Mouse (Mus musculus): ENCODE measurements around the gene Zfp90. TPM values are rescaled to one million over a fixed set of nuclear protein-coding genes. Genes with fewer than 3 reads are reported as not detected.

Zfp90 gene
- polyA plus RNA-seq, 1 experiment = 3.9 TPM

DNA sequence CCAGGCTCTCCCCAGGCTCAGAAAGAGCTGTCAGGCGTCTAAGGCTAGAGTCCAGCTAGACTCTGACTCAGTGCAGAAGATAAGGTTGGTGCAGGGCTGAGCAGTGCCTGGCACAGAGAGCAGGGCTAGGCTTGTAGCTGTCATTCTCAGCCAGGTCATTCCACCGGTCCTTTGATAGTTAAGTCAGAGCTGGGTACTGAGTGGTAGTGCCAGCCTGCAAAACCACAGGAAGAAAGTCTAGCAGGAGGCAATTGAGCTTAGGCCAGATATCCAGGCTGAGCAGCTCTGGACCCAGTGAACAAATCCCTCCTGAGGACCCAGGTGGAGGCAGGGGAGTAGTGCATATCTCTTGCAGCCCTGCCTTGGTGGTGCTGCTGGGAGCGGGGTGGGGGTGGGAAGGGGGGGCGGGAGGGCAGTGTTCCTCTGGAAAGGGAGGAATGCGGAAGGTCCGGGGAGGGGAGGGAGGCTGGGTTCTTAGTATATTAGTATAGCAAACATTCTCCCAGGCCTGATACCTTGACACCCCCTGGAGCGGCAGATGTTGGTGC lies 36.6 kb upstream of the Zfp90 start:
- H3K36me3 ChIP-seq (ENCODE audit: control insufficient read depth, insufficient read depth) = no peaks in the 10 kb centered on the region
- H3K79me2 ChIP-seq (ENCODE audit: control insufficient read depth, insufficient read depth) = no peaks in the 10 kb centered on the region
- no peak overlapping the region for H3K4me2 ChIP-seq (ENCODE audit: low read depth)
- TF ChIP-seq POLR2AphosphoS2 (IDR thresholded peaks at IDR 0.05; ENCODE audit: insufficient read length, low read depth) = no peak
- H3K27me3 ChIP-seq (ENCODE audit: control insufficient read depth, insufficient read depth, insufficient read length) = no peaks in the 10 kb centered on the region
- no peak overlapping the region for H3ac ChIP-seq (ENCODE audit: control insufficient read depth, insufficient read length)
- no peak overlapping the region for H3K4me3 ChIP-seq

DNA sequence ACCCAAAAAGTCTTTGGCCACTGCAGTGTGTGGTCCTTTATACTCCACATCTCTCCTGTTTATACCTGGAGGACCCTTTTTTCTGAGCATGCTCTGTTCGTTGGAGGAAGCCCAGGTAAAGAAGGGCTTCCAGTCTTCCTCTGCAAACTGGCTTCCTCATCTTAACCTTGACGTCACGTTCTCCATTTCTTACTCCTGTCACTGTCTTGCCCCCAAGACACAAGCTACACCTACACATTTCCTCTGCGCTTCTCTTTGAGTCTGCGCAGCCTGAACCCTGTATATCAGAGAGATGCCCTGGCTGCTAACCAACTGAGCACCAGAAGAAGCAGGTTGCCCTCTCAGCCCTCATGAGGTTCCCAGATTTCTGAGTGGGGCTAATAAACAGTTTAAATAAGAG lies 35.8 kb upstream of the Zfp90 start:
- H3K36me3 ChIP-seq (ENCODE audit: control insufficient read depth, insufficient read depth) = no peaks in the 10 kb centered on the region
- TF ChIP-seq E2F4 (IDR thresholded peaks at IDR 0.05; ENCODE audit: insufficient read depth) (no peak), MYOD1 (IDR thresholded peaks at IDR 0.05; ENCODE audit: control insufficient read depth in 1 of 3, insufficient read length in 2 of 3, low read depth in 2 of 3) (no peak), POLR2AphosphoS2 (IDR thresholded peaks at IDR 0.05; ENCODE audit: insufficient read length, low read depth) (no peak), POLR2A (IDR thresholded peaks at IDR 0.05; ENCODE audit: insufficient read length, low read depth) (no peak), MYOG (IDR thresholded peaks at IDR 0.05; ENCODE audit: control insufficient read depth in 1 of 3, insufficient read depth in 1 of 3, insufficient read length in 2 of 3, low read depth in 2 of 3) (no peak), TCF12 (IDR thresholded peaks at IDR 0.05; ENCODE audit: insufficient read depth, poor library complexity, severe bottlenecking) (no peak)
- H3K4me2 ChIP-seq (ENCODE audit: low read depth) = no peak overlapping the region

DNA sequence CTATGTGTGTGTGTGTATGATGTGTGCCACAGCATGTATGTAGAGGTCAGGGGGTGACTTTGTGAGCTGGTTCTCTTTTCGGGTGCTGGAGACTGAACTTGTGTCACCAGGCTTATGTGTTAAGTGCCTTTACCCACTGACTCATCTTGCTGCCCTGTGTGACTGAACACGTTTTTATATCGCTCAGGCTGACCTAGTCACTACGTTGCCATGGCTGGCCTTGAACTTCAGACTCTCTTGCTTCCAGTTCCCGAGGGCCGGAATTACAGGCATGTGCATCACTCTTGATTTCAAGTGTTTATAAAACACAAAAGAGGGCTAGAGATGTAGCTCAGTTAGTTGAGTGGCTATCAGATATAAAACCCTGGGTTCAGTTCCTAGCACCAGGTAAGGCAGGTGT lies 34.1 kb upstream of the Zfp90 start:
- Histone ChIP-seq H3ac (ENCODE audit: control insufficient read depth, insufficient read length) (no peak overlapping the region), H3K4me2 (ENCODE audit: low read depth) (no peak overlapping the region), H3K36me3 (ENCODE audit: control insufficient read depth, insufficient read depth) (no peaks in the 10 kb centered on the region), H3K79me2 (ENCODE audit: control insufficient read depth, insufficient read depth) (no peaks in the 10 kb centered on the region), H3K4me3 (no peak overlapping the region), H3K27me3 (ENCODE audit: control insufficient read depth, insufficient read depth, insufficient read length) (no peaks in the 10 kb centered on the region)
- TF ChIP-seq POLR2A (IDR thresholded peaks at IDR 0.05; ENCODE audit: insufficient read length, low read depth) (no peak), CEBPB (IDR thresholded peaks at IDR 0.05; ENCODE audit: insufficient read depth, poor library complexity, severe bottlenecking) (no peak), MAX (IDR thresholded peaks at IDR 0.05; ENCODE audit: low read depth) (no peak), MYOG (IDR thresholded peaks at IDR 0.05; ENCODE audit: control insufficient read depth in 1 of 3, insufficient read depth in 1 of 3, insufficient read length in 2 of 3, low read depth in 2 of 3) (no peak), TCF3 (IDR thresholded peaks at IDR 0.05; ENCODE audit: insufficient read length, low read depth) (no peak), REST (IDR thresholded peaks at IDR 0.05; ENCODE audit: insufficient read depth, insufficient read length) (no peak), SRF (IDR thresholded peaks at IDR 0.05; ENCODE audit: control insufficient read depth, insufficient read length, low read depth) (no peak), TCF12 (IDR thresholded peaks at IDR 0.05; ENCODE audit: insufficient read depth, poor library complexity, severe bottlenecking) (no peak), E2F4 (IDR thresholded peaks at IDR 0.05; ENCODE audit: insufficient read depth) (no peak), MYOD1 (IDR thresholded peaks at IDR 0.05; ENCODE audit: control insufficient read depth in 1 of 3, insufficient read length in 2 of 3, low read depth in 2 of 3) (no peak), POLR2AphosphoS2 (IDR thresholded peaks at IDR 0.05; ENCODE audit: insufficient read length, low read depth) (no peak), USF1 (IDR thresholded peaks at IDR 0.05; ENCODE audit: low read depth) (no peak)

More for the DNA sequence above, 35.8 kb upstream of the Zfp90 start:
- Histone ChIP-seq H3K27me3 (ENCODE audit: control insufficient read depth, insufficient read depth, insufficient read length) (no peaks in the 10 kb centered on the region), H3ac (ENCODE audit: control insufficient read depth, insufficient read length) (no peak overlapping the region), H3K4me3 (no peak overlapping the region), H3K79me2 (ENCODE audit: control insufficient read depth, insufficient read depth) (no peaks in the 10 kb centered on the region)

DNA sequence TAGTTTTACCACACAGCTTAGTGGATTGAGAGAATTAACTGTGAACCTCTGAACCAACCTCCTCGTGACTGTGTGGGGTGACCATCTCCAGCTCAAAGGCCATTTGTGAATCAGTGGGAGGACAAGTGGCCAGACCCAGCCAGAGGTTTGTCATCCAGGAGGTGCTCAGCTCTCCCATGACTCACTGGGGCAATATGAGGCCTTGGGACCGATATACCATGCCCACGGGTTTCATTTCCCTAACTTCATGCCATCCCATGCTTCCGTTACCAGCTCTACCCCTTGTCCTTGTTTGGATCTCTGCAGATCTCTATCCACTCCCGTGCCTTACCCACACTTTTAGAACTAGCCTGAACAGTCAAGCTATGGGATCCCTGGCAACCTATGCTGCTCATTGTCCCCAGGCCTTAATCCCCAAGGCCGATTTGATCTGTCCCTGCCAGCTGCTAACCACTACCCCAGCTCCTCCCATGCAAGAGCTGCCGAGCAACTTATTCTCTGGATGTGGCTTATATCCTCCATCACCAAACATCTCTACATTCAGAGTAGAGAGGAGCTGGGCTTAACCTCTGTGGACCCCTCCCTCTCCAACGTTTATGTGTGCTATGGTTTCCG lies 27.2 kb upstream of the Zfp90 start:
- Histone ChIP-seq H3K36me3 (ENCODE audit: control insufficient read depth, insufficient read depth) (no peaks in the 10 kb centered on the region), H3K79me2 (ENCODE audit: control insufficient read depth, insufficient read depth) (no peaks in the 10 kb centered on the region), H3K27me3 (ENCODE audit: control insufficient read depth, insufficient read depth, insufficient read length) (no peaks in the 10 kb centered on the region), H3K4me2 (ENCODE audit: low read depth) (no peak overlapping the region), H3ac (ENCODE audit: control insufficient read depth, insufficient read length) (no peak overlapping the region), H3K4me3 (no peak overlapping the region)
- TF ChIP-seq POLR2AphosphoS2 (IDR thresholded peaks at IDR 0.05; ENCODE audit: insufficient read length, low read depth) (no peak), TCF12 (IDR thresholded peaks at IDR 0.05; ENCODE audit: insufficient read depth, poor library complexity, severe bottlenecking) (no peak), SRF (IDR thresholded peaks at IDR 0.05; ENCODE audit: control insufficient read depth, insufficient read length, low read depth) (no peak), MAX (IDR thresholded peaks at IDR 0.05; ENCODE audit: low read depth) (no peak), REST (IDR thresholded peaks at IDR 0.05; ENCODE audit: insufficient read depth, insufficient read length) (no peak), CEBPB (IDR thresholded peaks at IDR 0.05; ENCODE audit: insufficient read depth, poor library complexity, severe bottlenecking) (no peak), POLR2A (IDR thresholded peaks at IDR 0.05; ENCODE audit: insufficient read length, low read depth) (no peak), USF1 (IDR thresholded peaks at IDR 0.05; ENCODE audit: low read depth) (no peak)

DNA sequence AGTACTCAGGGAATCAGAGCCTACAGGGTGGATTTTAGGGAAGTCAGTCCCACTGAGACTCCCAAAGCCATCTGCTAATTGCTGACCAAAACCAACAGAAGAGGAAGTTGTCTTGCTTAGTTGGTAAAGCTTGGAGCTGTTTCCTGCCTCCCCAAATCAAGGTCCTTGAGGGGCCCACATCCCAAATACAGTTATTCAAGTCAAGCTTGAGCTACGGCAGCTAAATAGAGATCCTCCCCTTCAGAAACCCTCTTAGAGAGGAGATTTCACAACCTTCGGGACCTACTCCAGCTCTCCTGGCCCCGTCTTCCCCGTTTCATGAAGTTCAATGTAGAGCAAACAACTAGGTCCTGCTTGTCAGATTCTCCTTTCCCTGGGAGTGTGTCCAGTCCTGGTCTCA lies 20.6 kb upstream of the Zfp90 start:
- Histone ChIP-seq H3K4me3 (no peak overlapping the region), H3K4me2 (ENCODE audit: low read depth) (no peak overlapping the region), H3ac (ENCODE audit: control insufficient read depth, insufficient read length) (no peak overlapping the region), H3K27me3 (ENCODE audit: control insufficient read depth, insufficient read depth, insufficient read length) (no peaks in the 10 kb centered on the region), H3K36me3 (ENCODE audit: control insufficient read depth, insufficient read depth) (no peaks in the 10 kb centered on the region), H3K79me2 (ENCODE audit: control insufficient read depth, insufficient read depth) (no peaks in the 10 kb centered on the region)
- TF ChIP-seq SRF (IDR thresholded peaks at IDR 0.05; ENCODE audit: control insufficient read depth, insufficient read length, low read depth) (no peak), POLR2A (IDR thresholded peaks at IDR 0.05; ENCODE audit: insufficient read length, low read depth) (no peak), USF1 (IDR thresholded peaks at IDR 0.05; ENCODE audit: low read depth) (no peak), CEBPB (IDR thresholded peaks at IDR 0.05; ENCODE audit: insufficient read depth, poor library complexity, severe bottlenecking) (no peak), MAX (IDR thresholded peaks at IDR 0.05; ENCODE audit: low read depth) (no peak), E2F4 (IDR thresholded peaks at IDR 0.05; ENCODE audit: insufficient read depth) (no peak), MYOD1 (IDR thresholded peaks at IDR 0.05; ENCODE audit: control insufficient read depth in 1 of 3, insufficient read length in 2 of 3, low read depth in 2 of 3) (no peak), MYOG (IDR thresholded peaks at IDR 0.05; ENCODE audit: control insufficient read depth in 1 of 3, insufficient read depth in 1 of 3, insufficient read length in 2 of 3, low read depth in 2 of 3) (no peak), TCF12 (IDR thresholded peaks at IDR 0.05; ENCODE audit: insufficient read depth, poor library complexity, severe bottlenecking) (no peak), TCF3 (IDR thresholded peaks at IDR 0.05; ENCODE audit: insufficient read length, low read depth) (no peak), POLR2AphosphoS2 (IDR thresholded peaks at IDR 0.05; ENCODE audit: insufficient read length, low read depth) (no peak), REST (IDR thresholded peaks at IDR 0.05; ENCODE audit: insufficient read depth, insufficient read length) (no peak)

Measured in myocyte (in vitro differentiated cells).